Mouse (Mus musculus): ENCODE data around the gene Nav2. TPM values are rescaled to one million over a fixed set of nuclear protein-coding genes. Genes with fewer than 3 reads are reported as not detected.

The Nav2 gene
- total RNA-seq, 2 experiments from 2014 or later, result 116 to 131 TPM

GRCm38 (mm10) chr7:49339953-49340352, 431.4 kb downstream of the Nav2 start:
- DNase-seq (ENCODE audit: extremely low spot score in 1 of 2, low spot score in 2 of 2), result no peak
- intact Hi-C loops (cut with DNase I), result no loop called here

- no peak for DNase-seq (ENCODE audit: extremely low spot score in 1 of 2, low spot score in 2 of 2)
These were observed 432.8 kb downstream of the Nav2 start for GRCm38 (mm10) chr7:49341151-49341918.

GRCm38 (mm10) chr7:49341919-49342529, 433.5 kb downstream of the Nav2 start:
- no peak for DNase-seq (ENCODE audit: extremely low spot score in 1 of 2, low spot score in 2 of 2)
- intact Hi-C loops (cut with DNase I), result no loop called here

More at GRCm38 (mm10) chr7:49341151-49341918, 432.8 kb downstream of the Nav2 start:
- intact Hi-C loops (cut with DNase I), result no loop called here

GRCm38 (mm10) chr7:49342556-49343080, 434.1 kb downstream of the Nav2 start:
- intact Hi-C loops (cut with DNase I), result no loop called here
- DNase-seq (ENCODE audit: extremely low spot score in 1 of 2, low spot score in 2 of 2), result no peak

- intact Hi-C loops (cut with DNase I), result no loop called here
- DNase-seq (ENCODE audit: extremely low spot score in 1 of 2, low spot score in 2 of 2), result no peak
These were observed 434.6 kb downstream of the Nav2 start for GRCm38 (mm10) chr7:49343081-49343600.

- intact Hi-C loops (cut with DNase I), result no loop called here
- DNase-seq (ENCODE audit: extremely low spot score in 1 of 2, low spot score in 2 of 2), result no peak
These were observed 435.4 kb downstream of the Nav2 start for GRCm38 (mm10) chr7:49343752-49344484.

GRCm38 (mm10) chr7:49347338-49348272, 439.1 kb downstream of the Nav2 start:
- intact Hi-C loops (cut with DNase I), result no loop called here
- no peak for DNase-seq (ENCODE audit: extremely low spot score in 1 of 2, low spot score in 2 of 2)

GRCm38 (mm10) chr7:49348636-49349035, 440.1 kb downstream of the Nav2 start:
- intact Hi-C loops (cut with DNase I), result no loop called here
- DNase-seq (ENCODE audit: extremely low spot score in 1 of 2, low spot score in 2 of 2), result no peak

- no peak for DNase-seq (ENCODE audit: extremely low spot score in 1 of 2, low spot score in 2 of 2)
- intact Hi-C loops (cut with DNase I), result no loop called here
These were observed 441.9 kb downstream of the Nav2 start for GRCm38 (mm10) chr7:49350321-49351007.

GRCm38 (mm10) chr7:49351596-49352258, 443.2 kb downstream of the Nav2 start:
- no peak for DNase-seq (ENCODE audit: extremely low spot score in 1 of 2, low spot score in 2 of 2)
- intact Hi-C loops (cut with DNase I), result no loop called here

GRCm38 (mm10) chr7:49357441-49358165, 449.1 kb downstream of the Nav2 start:
- intact Hi-C loops (cut with DNase I), result no loop called here
- no peak for DNase-seq (ENCODE audit: extremely low spot score in 1 of 2, low spot score in 2 of 2)

GRCm38 (mm10) chr7:49359120-49359519, 450.6 kb downstream of the Nav2 start:
- intact Hi-C loops (cut with DNase I), result no loop called here
- DNase-seq (ENCODE audit: extremely low spot score in 1 of 2, low spot score in 2 of 2), result no peak

- no peak for DNase-seq (ENCODE audit: extremely low spot score in 1 of 2, low spot score in 2 of 2)
- intact Hi-C loops (cut with DNase I), result no loop called here
These were observed 452.1 kb downstream of the Nav2 start for GRCm38 (mm10) chr7:49360597-49360996.

- DNase-seq (ENCODE audit: extremely low spot score in 1 of 2, low spot score in 2 of 2), result no peak
These were observed 453.1 kb downstream of the Nav2 start for GRCm38 (mm10) chr7:49361465-49362090.

GRCm38 (mm10) chr7:49364486-49365162, 456.1 kb downstream of the Nav2 start:
- intact Hi-C loops (cut with DNase I), result no loop called here
- DNase-seq (ENCODE audit: extremely low spot score in 1 of 2, low spot score in 2 of 2), result no peak

More at GRCm38 (mm10) chr7:49361465-49362090, 453.1 kb downstream of the Nav2 start:
- intact Hi-C loops (cut with DNase I), result no loop called here

GRCm38 (mm10) chr7:49368590-49368989, 460.1 kb downstream of the Nav2 start:
- intact Hi-C loops (cut with DNase I), result no loop called here
- no peak for DNase-seq (ENCODE audit: extremely low spot score in 1 of 2, low spot score in 2 of 2)
